In genomic region chr11:5519681-5520080, GRCm38 (mm10) we compare ENCODE assay signal across 12 mouse cellular contexts. TPM values are rescaled to one million over a fixed set of nuclear protein-coding genes. Genes with fewer than 3 reads are reported as not detected.
DNase-seq lines count a peak whose midpoint lies in the region; ATAC-seq and TF ChIP-seq lines count a peak whose summit lies in the region.
"Had no signal": no experiment of that assay in that cellular context is flagged by ENCODE, and none has a peak within 500 bp of the region (broad histone marks: within the 10 kb centered on the region; RNA-seq: fewer than 3 reads in every experiment).

No protein-coding gene starts in this region.

- peak overlapping the region; percentile 55; the same call in 1 of the 2 replicates for H3K4me2 ChIP-seq in limb, embryonic 14.5 days (replicated peaks; ENCODE audit: low read depth, low read length, severe bottlenecking)
- H3K4me2 ChIP-seq in stomach, embryonic 15.5 days: peak overlapping the region; percentile 45; the same call in 1 of the 2 replicates

- ATAC-seq in megakaryocyte, adult 5-6 weeks (ENCODE audit: poor library complexity, severe bottlenecking): no peak
- no peak for ATAC-seq in limb, embryonic 14.5 days (ENCODE audit: low FRiP score, low read depth)
- ATAC-seq in stomach, embryonic 15.5 days (ENCODE audit: insufficient read depth, low FRiP score, low read depth): no peak
- no peak for ATAC-seq in CD4-positive, CD25-positive, alpha-beta regulatory T cell, adult 4 months

- peak overlapping the region; percentile 100 for H3K27ac ChIP-seq in heart, embryonic 10.5 days
- H3K27ac ChIP-seq in limb, embryonic 14.5 days (replicated peaks; ENCODE audit: low read depth, low read length): 0 out of 2 replicates have a peak overlapping the region, but pooled peaks have one; percentile 95
- 0 out of 2 replicates have a peak overlapping the region, but pooled peaks have one; percentile 91 for H3K27ac ChIP-seq in stomach, embryonic 15.5 days

- no peaks in the 10 kb centered on the region for H3K9me3 ChIP-seq in heart, embryonic 10.5 days
- H3K9me3 ChIP-seq in megakaryocyte, embryonic 14.5 days: no peaks in the 10 kb centered on the region
- no peaks in the 10 kb centered on the region for H3K9me3 ChIP-seq in limb, embryonic 14.5 days (ENCODE audit: control insufficient read depth, low read length)
- H3K9me3 ChIP-seq in stomach, embryonic 15.5 days: no peaks in the 10 kb centered on the region

- no peak for TF ChIP-seq POLR2A in limb, embryonic 14.5 days (IDR thresholded peaks at IDR 0.05; ENCODE audit: borderline replicate concordance, extremely low read depth, insufficient read depth, insufficient read length)

- no peak for DNase-seq in heart, embryonic 10.5 days (ENCODE audit: low spot score)
- no peak for DNase-seq in heart, postnatal 14 days
- DNase-seq in limb, embryonic 14.5 days (ENCODE audit: low spot score): no peak
- no peak for DNase-seq in adrenal gland, postnatal 10 days

- H3K9ac ChIP-seq in limb, embryonic 14.5 days (ENCODE audit: low read depth, low read length, severe bottlenecking): no peak overlapping the region
- H3K9ac ChIP-seq in stomach, embryonic 15.5 days: no peak overlapping the region

- intact Hi-C loops in heart, postnatal 14 days (cut with DNase I): loop anchor here (10.0 kb wide), 1 partner anchor 365 kb away; no protein-coding TSS in a partner anchor

- H3K4me1 ChIP-seq in heart, embryonic 10.5 days: peaks cover 23% of the 10 kb centered on the region
- peaks cover 43% of the 10 kb centered on the region for H3K4me1 ChIP-seq in megakaryocyte, embryonic 14.5 days
- peaks cover 11% of the 10 kb centered on the region for H3K4me1 ChIP-seq in limb, embryonic 14.5 days (ENCODE audit: control insufficient read depth, insufficient read depth, low read length)
- peaks cover 26% of the 10 kb centered on the region for H3K4me1 ChIP-seq in stomach, embryonic 15.5 days

- H3K36me3 ChIP-seq in heart, embryonic 10.5 days: peaks cover 24% of the 10 kb centered on the region
- H3K36me3 ChIP-seq in megakaryocyte, embryonic 14.5 days (replicated peaks; ENCODE audit: low read length): peaks cover 28% of the 10 kb centered on the region
- H3K36me3 ChIP-seq in limb, embryonic 14.5 days (ENCODE audit: control insufficient read depth, insufficient read depth, low read length): peaks cover 26% of the 10 kb centered on the region
- peaks cover 21% of the 10 kb centered on the region for H3K36me3 ChIP-seq in stomach, embryonic 15.5 days

- 73% methylated on average over 3 of the region's 3 CpGs for WGBS in heart, embryonic 10.5 days
- 85% methylated on average over 3 of the region's 3 CpGs for WGBS in limb, embryonic 14.5 days
- 82% methylated on average over 3 of the region's 3 CpGs for WGBS in stomach, embryonic 15.5 days

- no peak overlapping the region for H3K4me3 ChIP-seq in heart, embryonic 10.5 days
- peak overlapping the region; percentile 99 for H3K4me3 ChIP-seq in megakaryocyte, embryonic 14.5 days (replicated peaks)
- peak overlapping the region; percentile 99; the same call in 1 of the 2 replicates for H3K4me3 ChIP-seq in limb, embryonic 14.5 days (replicated peaks; ENCODE audit: low read length)
- H3K4me3 ChIP-seq in stomach, embryonic 15.5 days (replicated peaks): peak overlapping the region; percentile 75; the same call in 1 of the 2 replicates

- H3K27me3 ChIP-seq in heart, embryonic 10.5 days (ENCODE audit: insufficient read depth, poor library complexity, severe bottlenecking): no peaks in the 10 kb centered on the region
- H3K27me3 ChIP-seq in megakaryocyte, embryonic 14.5 days (replicated peaks): no peaks in the 10 kb centered on the region
- no peaks in the 10 kb centered on the region for H3K27me3 ChIP-seq in limb, embryonic 14.5 days (ENCODE audit: control insufficient read depth, insufficient read depth, low read length)
- no peaks in the 10 kb centered on the region for H3K27me3 ChIP-seq in stomach, embryonic 15.5 days (replicated peaks)

RNA-seq across cellular contexts. Expression of gene Xbp1, which starts 0.8 kb away (rescaled TPM):
- 131 and 174 TPM in 2 replicates for polyA plus RNA-seq in heart, embryonic 10.5 days (2016; fragmentation: Nextera tagmentation; extraction: Ambion mirVana)
- total RNA-seq in heart, postnatal 14 days (2021): 10 to 100 TPM; 50.8 to 65.3 TPM
- 49.2 and 62.7 TPM in 2 replicates for polyA plus RNA-seq in megakaryocyte, embryonic 14.5 days (2012; ENCODE audit: insufficient read depth, low replicate concordance)
- total RNA-seq in megakaryocyte, adult 5-6 weeks (2015): 247 and 251 TPM in 2 replicates
- total RNA-seq in megakaryocyte, adult 5-6 weeks (2017): 169 and 186 TPM in 2 replicates
- polyA plus RNA-seq in limb, embryonic 14.5 days (2012; rRNA removed): 97.3 and 105 TPM in 2 replicates
- polyA plus RNA-seq in limb, embryonic 14.5 days (2014; fragmentation: Nextera tagmentation; extraction: Ambion mirVana): 182 and 200 TPM in 2 replicates
- polyA plus RNA-seq in stomach, embryonic 15.5 days (2015; fragmentation: Nextera tagmentation; extraction: Ambion mirVana): 289 and 305 TPM in 2 replicates
- polyA plus RNA-seq in CD4-positive, CD25-positive, alpha-beta regulatory T cell, adult 4 months (2017; shearing (Covaris generic)): 10 to 100 TPM; 38.9 to 44.7 TPM
- total RNA-seq in adrenal gland, postnatal 10 days (2021): 100 to 1,000 TPM; 100 to 121 TPM

RNA-seq across cellular contexts. Expression of gene Ccdc117, which starts 22.3 kb away (rescaled TPM):
- polyA plus RNA-seq in heart, embryonic 10.5 days (2016; fragmentation: Nextera tagmentation; extraction: Ambion mirVana): 14.7 and 23.4 TPM in 2 replicates
- total RNA-seq in heart, postnatal 14 days (2021): 10 to 100 TPM; 17.6 to 20.5 TPM
- 1.2 TPM in 1 of 2 replicates, not detected in the other for polyA plus RNA-seq in megakaryocyte, embryonic 14.5 days (2012; ENCODE audit: insufficient read depth, low replicate concordance)
- 13.1 and 13.5 TPM in 2 replicates for total RNA-seq in megakaryocyte, adult 5-6 weeks (2015)
- 21.4 and 25.0 TPM in 2 replicates for total RNA-seq in megakaryocyte, adult 5-6 weeks (2017)
- 18.9 and 19.6 TPM in 2 replicates for polyA plus RNA-seq in limb, embryonic 14.5 days (2012; rRNA removed)
- 20.9 and 21.8 TPM in 2 replicates for polyA plus RNA-seq in limb, embryonic 14.5 days (2014; fragmentation: Nextera tagmentation; extraction: Ambion mirVana)
- 17.1 and 18.8 TPM in 2 replicates for polyA plus RNA-seq in stomach, embryonic 15.5 days (2015; fragmentation: Nextera tagmentation; extraction: Ambion mirVana)
- polyA plus RNA-seq in CD4-positive, CD25-positive, alpha-beta regulatory T cell, adult 4 months (2017; shearing (Covaris generic)): 1 to 10 TPM; 2.9 to 5.2 TPM
- 10 to 100 TPM; 19.2 to 21.5 TPM for total RNA-seq in adrenal gland, postnatal 10 days (2021)

RNA-seq across cellular contexts. Expression of gene Ankrd36, which starts 49.8 kb away (rescaled TPM):
- 0.38 and 0.97 TPM in 2 replicates for polyA plus RNA-seq in heart, embryonic 10.5 days (2016; fragmentation: Nextera tagmentation; extraction: Ambion mirVana)
- total RNA-seq in heart, postnatal 14 days (2021): not detected
- polyA plus RNA-seq in megakaryocyte, embryonic 14.5 days (2012; ENCODE audit: insufficient read depth, low replicate concordance): 0.19 TPM in 1 of 2 replicates, not detected in the other
- total RNA-seq in megakaryocyte, adult 5-6 weeks (2015): not detected in 2 replicates
- total RNA-seq in megakaryocyte, adult 5-6 weeks (2017): not detected in 2 replicates
- polyA plus RNA-seq in limb, embryonic 14.5 days (2012; rRNA removed): 0.03 TPM in 1 of 2 replicates, not detected in the other
- not detected in 2 replicates for polyA plus RNA-seq in limb, embryonic 14.5 days (2014; fragmentation: Nextera tagmentation; extraction: Ambion mirVana)
- polyA plus RNA-seq in stomach, embryonic 15.5 days (2015; fragmentation: Nextera tagmentation; extraction: Ambion mirVana): 0.40 TPM in 1 of 2 replicates, not detected in the other
- polyA plus RNA-seq in CD4-positive, CD25-positive, alpha-beta regulatory T cell, adult 4 months (2017; shearing (Covaris generic)): not detected
- total RNA-seq in adrenal gland, postnatal 10 days (2021): not detected
- total RNA-seq: adrenal gland, adult 18-20 months; common myeloid progenitor, adult 5-6 weeks; layer of hippocampus, adult 18-20 months had no signal
- polyA plus RNA-seq: stomach, embryonic 14.5 days had no signal
